Mouse (Mus musculus) heart, postnatal 36 days (tissue): ENCODE data around the gene Hc. TPM values are rescaled to one million over a fixed set of nuclear protein-coding genes. Genes with fewer than 3 reads are reported as not detected.
A peak's percentile ranks its signal among the peaks of the same experiment; 100 is the strongest.

Experiments
- DNase-seq, 2 experiments: peaks; one replicate each; pipeline ENCODE4 v3.0.0; 2021 to 2022
- intact Hi-C: fragments of 180-260 bp; cut with DNase I; formaldehyde crosslinking; loops from one replicate; pipeline ENCODE4 v1.15.1; 2025
- total RNA-seq, 2 experiments: library from RNA; stranded (reverse); gene quantifications; 2 replicates each; pipeline ENCODE4 v1.2.3; 2021

The Hc gene
- total RNA-seq, 2 experiments from 2014 or later = not detected

GRCm38 (mm10) chr2:34960966-34961365, 100.3 kb downstream of the Hc start:
- intact Hi-C loops = loop anchor here (10.0 kb wide), 1 partner anchor 116 kb away; no protein-coding TSS in a partner anchor
- no peak for DNase-seq

- intact Hi-C loops = loop anchor here (10.0 kb wide), 1 partner anchor 116 kb away; no protein-coding TSS in a partner anchor
Observed at GRCm38 (mm10) chr2:34960466-34960865, 100.8 kb downstream of the Hc start.

GRCm38 (mm10) chr2:34958582-34958981, 102.7 kb downstream of the Hc start:
- intact Hi-C loops = no loop called here
- DNase-seq = no peak

More at GRCm38 (mm10) chr2:34960466-34960865, 100.8 kb downstream of the Hc start:
- no peak for DNase-seq

DNA sequence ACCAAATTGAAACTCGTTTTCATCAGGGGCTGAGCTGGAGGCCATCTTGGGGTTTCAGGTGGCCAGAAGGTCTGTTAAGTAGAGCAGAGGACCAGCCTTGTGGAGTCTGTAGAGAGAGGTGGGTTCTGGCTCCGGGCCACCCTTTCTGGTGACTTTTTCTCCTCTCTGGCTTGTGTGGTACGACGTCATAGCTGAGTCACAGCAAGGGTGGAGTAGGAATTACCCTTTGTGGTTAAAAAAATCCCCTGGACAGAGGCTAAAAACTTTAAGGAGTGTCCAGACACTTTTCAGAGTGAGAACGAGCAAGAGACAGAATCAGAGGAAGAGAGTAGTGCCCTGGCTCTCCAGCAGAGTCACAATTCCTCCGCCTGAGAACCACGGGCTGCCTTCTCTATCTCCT, 103.2 kb downstream of the Hc start:
- intact Hi-C loops = no loop called here
- no peak for DNase-seq

DNA sequence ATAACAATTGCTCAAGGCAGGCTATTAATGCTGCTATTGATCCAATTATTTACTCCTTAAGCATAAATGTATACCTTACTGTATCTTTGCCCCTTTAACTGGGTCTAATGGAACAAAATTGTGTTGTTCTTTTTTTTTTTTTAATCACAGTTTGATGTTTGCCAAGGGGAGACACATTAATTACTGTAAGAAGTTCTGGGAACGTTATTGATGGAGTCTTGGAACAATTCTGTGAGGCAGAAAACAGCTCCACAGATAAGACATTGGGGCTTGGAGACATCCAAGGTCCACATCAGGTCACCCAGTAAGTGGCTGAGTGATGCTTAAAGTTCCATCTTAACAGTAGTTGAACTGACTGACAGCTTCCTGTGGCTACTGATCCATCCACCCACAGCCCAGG, 103.8 kb downstream of the Hc start:
- DNase-seq = no peak
- intact Hi-C loops = no loop called here

DNA sequence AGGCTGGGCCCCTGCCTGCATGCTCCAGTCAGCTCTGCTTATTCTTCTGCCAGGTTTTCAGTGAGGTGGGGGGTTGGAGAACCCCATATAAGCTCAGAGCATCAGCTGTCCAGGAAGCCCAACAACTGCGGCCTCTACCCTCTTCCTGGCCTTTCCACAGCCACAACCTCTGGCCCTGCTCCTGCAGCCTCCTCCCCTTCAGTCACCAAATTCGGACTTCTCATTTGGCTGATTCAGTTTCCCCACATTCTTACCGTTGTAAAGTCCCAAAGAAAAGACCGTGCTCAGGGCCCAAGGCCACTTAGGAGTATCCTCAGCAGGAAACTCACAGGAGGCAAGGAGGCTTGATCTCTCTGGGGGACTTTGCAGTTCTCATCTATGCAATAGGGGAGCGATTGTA, 104.3 kb downstream of the Hc start:
- no peak for DNase-seq
- intact Hi-C loops = no loop called here

- intact Hi-C loops = no loop called here
- no peak for DNase-seq
Observed at GRCm38 (mm10) chr2:34954344-34954743, 106.9 kb downstream of the Hc start.

- DNase-seq = no peak
- intact Hi-C loops = no loop called here
Observed at GRCm38 (mm10) chr2:34953547-34954116, 107.6 kb downstream of the Hc start.

- intact Hi-C loops = no loop called here
- no peak for DNase-seq
Observed at GRCm38 (mm10) chr2:34953018-34953417, 108.2 kb downstream of the Hc start.

- no peak for DNase-seq
- intact Hi-C loops = no loop called here
Observed at GRCm38 (mm10) chr2:34951469-34951868, 109.8 kb downstream of the Hc start.

GRCm38 (mm10) chr2:34948622-34949021, 112.6 kb downstream of the Hc start:
- DNase-seq = no peak
- intact Hi-C loops = no loop called here

DNA sequence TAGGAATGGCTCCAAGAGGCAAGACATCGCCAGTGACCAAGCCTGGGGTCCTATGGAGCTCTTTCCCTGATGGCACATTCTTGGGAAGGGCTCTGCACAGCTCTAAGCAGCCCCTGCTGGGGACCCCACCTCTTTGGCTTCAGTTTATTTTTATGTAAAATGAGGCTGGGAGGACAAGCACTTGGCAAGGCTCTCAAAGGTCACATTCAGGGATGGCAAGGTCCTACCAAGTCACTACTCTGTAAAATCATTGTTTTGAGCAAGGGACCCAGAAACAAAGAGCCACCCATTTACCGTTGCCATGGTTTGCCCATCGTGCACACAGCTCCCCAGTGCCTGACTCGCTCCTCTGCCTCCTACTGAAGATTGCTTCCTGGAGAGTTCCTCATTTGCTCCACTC, 115.2 kb downstream of the Hc start:
- no peak for DNase-seq
- intact Hi-C loops = no loop called here

DNA sequence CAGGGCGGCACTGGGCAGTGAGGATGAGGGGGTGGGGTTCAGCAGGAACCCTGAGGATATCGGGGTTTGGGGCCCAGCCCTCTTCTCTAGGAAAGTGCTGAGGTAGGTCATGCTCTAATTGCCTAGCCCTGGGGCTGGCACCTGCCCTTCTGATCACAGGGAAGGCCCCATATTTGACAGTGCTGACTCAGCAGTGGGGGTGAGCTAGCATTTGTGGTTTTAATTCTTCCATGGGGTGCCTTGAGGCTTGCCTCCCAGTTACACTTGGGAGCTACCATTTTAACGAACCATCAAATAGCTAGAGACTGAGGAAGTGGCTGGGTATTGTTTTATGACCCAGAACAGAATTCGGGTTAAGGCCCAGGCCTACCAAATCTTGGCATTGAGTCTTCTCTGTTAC, 115.7 kb downstream of the Hc start:
- intact Hi-C loops = no loop called here
- no peak for DNase-seq

DNA sequence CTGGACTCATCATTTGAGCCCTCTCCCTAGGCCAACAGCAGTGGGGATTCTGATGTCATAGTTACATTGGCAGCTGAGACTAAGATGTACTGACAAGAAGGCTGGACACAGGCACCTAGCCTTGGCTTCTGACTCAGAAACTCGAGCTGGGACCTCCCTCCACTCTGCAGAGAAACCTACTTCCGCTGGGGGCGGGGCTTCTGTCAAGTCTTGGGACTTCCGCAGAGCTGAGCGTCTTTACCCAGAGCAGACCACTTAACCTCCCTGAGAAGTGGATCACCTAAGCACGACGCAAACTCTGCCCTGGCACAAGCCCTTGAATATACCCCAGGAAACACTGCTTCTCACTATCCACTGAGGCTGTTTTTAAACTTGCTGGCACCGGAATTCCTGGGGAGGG, 116.5 kb downstream of the Hc start:
- intact Hi-C loops = no loop called here
- peak; percentile 61 to 75 for DNase-seq

DNA sequence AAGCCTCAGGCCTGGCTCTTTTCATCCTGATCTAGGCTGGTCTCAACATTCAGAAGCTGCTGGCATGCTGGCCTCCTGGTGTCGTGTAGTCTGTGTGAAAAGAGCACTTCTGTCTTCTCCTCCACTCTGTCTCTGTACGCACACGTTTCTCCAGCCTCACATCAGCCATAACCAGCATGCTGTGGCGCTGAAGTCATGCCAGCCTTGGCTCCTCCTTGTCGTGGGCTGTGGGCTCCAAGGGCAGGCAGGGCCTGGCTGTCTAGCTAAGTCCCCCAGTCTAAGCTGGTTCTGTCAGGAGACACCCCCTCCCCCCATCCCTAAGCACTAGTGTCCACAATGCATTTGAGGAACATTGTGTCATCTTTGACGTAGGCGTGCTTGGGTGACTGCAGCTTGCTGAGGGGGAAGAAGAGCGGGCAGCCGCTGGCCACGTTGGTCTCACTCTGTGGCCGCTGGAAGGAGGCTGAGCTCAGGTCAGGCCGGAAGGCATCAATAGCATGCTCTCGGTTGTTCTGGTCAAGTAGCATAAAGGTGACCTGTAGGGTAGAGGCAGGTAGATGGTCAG, 117.6 kb downstream of the Hc start:
- no peak for DNase-seq
- intact Hi-C loops = no loop called here

DNA sequence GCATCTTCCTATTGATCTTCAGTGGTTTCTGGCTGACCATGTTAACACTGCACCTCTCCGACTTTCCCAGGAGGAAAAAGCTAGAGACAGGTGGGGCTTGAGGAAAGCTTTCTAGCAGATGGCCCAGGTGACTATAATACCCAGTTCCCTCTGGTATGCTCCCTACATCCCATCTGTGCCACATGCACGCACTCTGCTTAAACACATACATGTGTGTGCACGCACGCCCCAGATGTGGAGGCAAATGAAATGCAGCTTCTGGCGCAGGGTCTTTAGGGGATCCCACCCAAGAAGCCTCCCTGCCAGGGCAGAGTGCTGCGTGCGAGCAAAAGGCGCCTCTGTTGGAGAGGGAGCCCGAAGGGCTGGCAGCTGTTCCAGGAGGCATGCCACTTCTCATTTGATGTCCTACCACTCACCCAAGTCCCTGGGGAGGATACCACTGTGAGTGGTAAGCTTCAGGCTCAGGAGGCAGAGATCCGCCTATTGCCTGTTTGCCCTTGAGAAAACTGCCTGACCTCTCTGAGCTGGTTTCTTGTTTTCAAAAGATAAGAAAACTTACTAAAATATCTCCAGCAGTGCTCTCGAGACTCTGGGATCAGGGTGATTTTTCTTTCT, 120.1 kb downstream of the Hc start:
- DNase-seq = no peak
- intact Hi-C loops = no loop called here

- intact Hi-C loops = no loop called here
- no peak for DNase-seq
Observed at GRCm38 (mm10) chr2:34940246-34940645, 121.0 kb downstream of the Hc start.

DNA sequence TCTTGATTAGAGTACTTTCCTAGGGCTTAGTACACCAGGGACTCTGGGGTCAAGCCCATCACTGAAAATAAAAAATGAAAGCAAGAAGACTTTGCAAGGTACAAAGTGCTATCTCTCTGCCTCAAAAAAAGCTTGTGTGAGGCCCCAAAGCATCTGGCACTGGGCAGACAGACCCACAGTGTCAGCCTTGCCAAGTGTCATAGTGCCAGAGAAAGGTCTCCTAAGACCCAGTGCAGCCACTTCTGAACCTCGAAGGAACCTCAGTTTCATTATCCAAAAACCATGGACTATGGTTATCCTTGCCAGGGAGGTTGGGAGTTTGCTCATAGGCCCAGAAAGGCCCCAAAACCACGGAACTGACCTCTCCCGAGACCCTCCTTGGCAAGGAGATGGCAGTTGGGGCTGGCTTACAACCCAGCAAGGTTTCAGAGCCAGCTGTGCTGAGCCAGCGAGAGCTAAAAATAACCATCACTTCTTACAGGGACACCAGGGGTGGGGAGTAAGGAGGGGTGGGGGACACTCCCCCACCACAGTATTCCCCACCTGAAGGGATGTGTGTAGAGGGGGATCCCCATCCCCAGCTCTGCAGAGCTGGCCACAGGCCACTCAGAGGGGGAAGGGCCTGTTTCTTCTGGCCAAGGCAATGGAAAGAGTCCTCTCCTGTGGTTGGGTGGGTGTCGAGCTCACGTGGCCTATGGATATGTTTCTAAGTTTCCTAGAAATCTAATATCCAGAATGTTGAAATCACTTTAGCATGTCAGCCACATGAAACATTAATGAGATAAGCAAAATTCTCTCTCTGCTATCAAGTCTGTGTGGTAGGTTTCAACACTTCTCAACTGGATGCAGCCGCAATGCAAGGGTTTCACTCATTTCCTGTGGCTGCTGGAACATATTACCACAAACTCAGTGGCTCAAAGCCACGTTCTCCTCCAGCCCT, 122.7 kb downstream of the Hc start:
- DNase-seq = peak; percentile 31 to 40
- intact Hi-C loops = no loop called here

- intact Hi-C loops = no loop called here
- no peak for DNase-seq
Observed at GRCm38 (mm10) chr2:34937460-34937859, 123.8 kb downstream of the Hc start.
